Mouse (Mus musculus) G1E (cell line): ENCODE results near the gene Vmn2r89. TPM values are rescaled to one million over a fixed set of nuclear protein-coding genes. Genes with fewer than 3 reads are reported as not detected.

Experiments
- ATAC-seq: 2 replicates; pipeline ENCODE4 v1.8.0; 2016; ENCODE audit warnings: mild to moderate bottlenecking; ENCODE audit not compliant: insufficient number of reproducible peaks, poor library complexity, low FRiP score, severe bottlenecking; ENCODE audit errors: extremely low read depth
- DNase-seq: peaks from one replicate; pipeline ENCODE4 v3.0.0; 2012; ENCODE audit warnings: low spot score
- H3K27me3 ChIP-seq: 2 replicates; pipeline ENCODE4 v1.6.1; 2012; ENCODE audit warnings: mild to moderate bottlenecking, low read length, inconsistent platforms; ENCODE audit not compliant: insufficient read depth
- H3K36me3 ChIP-seq: replicated peaks from 2 replicates; pipeline ENCODE3; 2012; ENCODE audit warnings: mild to moderate bottlenecking, inconsistent platforms
- H3K4me1 ChIP-seq: 2 replicates; pipeline ENCODE4 v1.6.1; 2012; ENCODE audit warnings: low read depth, low read length, inconsistent platforms, mixed read lengths; ENCODE audit not compliant: insufficient read depth
- H3K4me3 ChIP-seq: 2 replicates; pipeline ENCODE4 v1.5.1; 2012; ENCODE audit warnings: low read depth, mild to moderate bottlenecking, inconsistent platforms, low read length, moderate library complexity, mixed read lengths
- H3K9me3 ChIP-seq: replicated peaks from 2 replicates; pipeline ENCODE4 v1.6.1; 2012; ENCODE audit warnings: inconsistent platforms
- CTCF ChIP-seq: IDR thresholded peaks from 2 replicates; pipeline ENCODE4 v1.5.1; 2012; ENCODE audit warnings: low read depth, low read length, inconsistent platforms, mixed read lengths
- GATA1 ChIP-seq: IDR thresholded peaks from 2 replicates; pipeline ENCODE4 v1.6.1; 2012; ENCODE audit warnings: borderline replicate concordance, low read length, inconsistent platforms, mixed read lengths
- GATA2 ChIP-seq: IDR thresholded peaks from 2 replicates; pipeline ENCODE4 v1.6.1; 2012; ENCODE audit warnings: low read depth, low read length, inconsistent platforms, borderline replicate concordance
- POLR2AphosphoS5 ChIP-seq: IDR thresholded peaks from 2 replicates; pipeline ENCODE4 v1.6.1; 2012; ENCODE audit warnings: low read depth, low read length, inconsistent platforms; ENCODE audit not compliant: insufficient replicate concordance
- TAL1 ChIP-seq: conservative IDR thresholded peaks from 2 replicates; pipeline ENCODE4 v1.6.1; 2012; ENCODE audit warnings: low read depth, low read length, inconsistent platforms, mixed read lengths
- polyA plus RNA-seq: library from polyadenylated mRNA; stranded (reverse); fragments of >175 nt; gene quantifications from 2 replicates; pipeline ENCODE4 v1.2.3, GENCODE M21; 2012
- total RNA-seq, 2 experiments: library from RNA; stranded (forward) in 1 of 2; stranded (reverse) in 1 of 2; fragments of 200-1000 nt in 1 of 2; fragments of >200 nt in 1 of 2; fragmentation: Nextera tagmentation in 1 of 2; gene quantifications; 2 replicates each; pipeline ENCODE4 v1.2.3; 2014 to 2017

Gene Vmn2r89
- total and polyA plus RNA-seq, 3 experiments: 0.05 TPM; not detected in 2

DNA sequence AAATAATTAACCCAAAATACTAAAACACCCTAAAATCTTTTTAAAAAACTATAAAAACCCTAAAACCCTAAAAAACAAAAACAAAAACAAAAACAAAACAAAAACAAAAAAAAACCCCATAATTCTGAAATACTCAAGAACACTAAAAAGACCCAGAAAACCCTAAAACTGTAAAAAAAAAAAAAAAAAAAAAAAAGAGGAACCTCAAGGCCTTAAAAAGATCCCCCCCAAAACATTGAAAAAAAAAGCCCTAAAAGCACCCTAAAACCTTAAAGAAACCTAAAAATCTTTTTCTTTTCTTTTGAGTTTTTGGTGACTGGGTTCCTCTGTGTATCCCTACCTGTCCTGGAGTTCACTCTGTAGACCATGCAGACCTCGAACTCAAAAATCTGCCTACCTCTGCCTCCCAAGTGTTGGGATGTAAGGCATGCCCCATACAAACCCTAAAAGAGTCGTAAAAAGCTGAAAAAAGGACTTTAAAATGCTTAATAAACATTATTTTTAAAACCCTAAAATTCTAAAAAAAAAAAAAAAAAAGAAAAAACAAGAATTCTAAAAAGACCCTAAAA, 48.1 kb downstream of the Vmn2r89 start:
- ATAC-seq (no peak), DNase-seq (no peak)
- TF ChIP-seq POLR2AphosphoS5 (no peak), TAL1 (no peak), GATA2 (no peak), CTCF (no peak), GATA1 (no peak)
- Histone ChIP-seq H3K9me3 (no peaks in the 10 kb centered on the region), H3K27me3 (no peaks in the 10 kb centered on the region), H3K4me3 (no peak overlapping the region), H3K4me1 (no peaks in the 10 kb centered on the region), H3K36me3 (no peaks in the 10 kb centered on the region)

DNA sequence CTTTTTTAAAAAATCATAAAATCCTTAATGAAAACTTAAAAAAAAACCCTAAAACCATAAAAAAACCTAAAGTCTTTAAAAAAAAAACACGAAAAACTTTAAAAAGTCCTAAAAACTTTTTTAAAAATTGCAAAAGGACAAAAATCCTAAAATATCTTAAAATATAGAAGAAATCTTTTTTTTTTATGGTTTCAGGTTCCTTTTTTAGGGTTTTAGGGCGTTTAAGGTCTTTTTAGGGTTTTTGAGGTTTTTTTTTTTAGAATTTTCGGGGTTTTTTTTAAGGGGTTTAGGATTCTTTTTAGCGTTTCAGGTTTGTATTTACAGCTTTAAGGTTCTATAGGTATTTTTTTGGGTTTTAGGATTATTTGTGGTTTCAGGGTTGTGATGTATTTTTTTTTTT, 48.8 kb downstream of the Vmn2r89 start:
- no peaks in the 10 kb centered on the region for H3K9me3 ChIP-seq
- DNase-seq: no peak
- no peaks in the 10 kb centered on the region for H3K4me1 ChIP-seq
- no peak for TF ChIP-seq CTCF
- no peak for TF ChIP-seq POLR2AphosphoS5
- no peak for TF ChIP-seq GATA1
- no peak for TF ChIP-seq TAL1
- no peak for TF ChIP-seq GATA2
- no peaks in the 10 kb centered on the region for H3K36me3 ChIP-seq
- H3K4me3 ChIP-seq: no peak overlapping the region
- H3K27me3 ChIP-seq: no peaks in the 10 kb centered on the region
- ATAC-seq: no peak

DNA sequence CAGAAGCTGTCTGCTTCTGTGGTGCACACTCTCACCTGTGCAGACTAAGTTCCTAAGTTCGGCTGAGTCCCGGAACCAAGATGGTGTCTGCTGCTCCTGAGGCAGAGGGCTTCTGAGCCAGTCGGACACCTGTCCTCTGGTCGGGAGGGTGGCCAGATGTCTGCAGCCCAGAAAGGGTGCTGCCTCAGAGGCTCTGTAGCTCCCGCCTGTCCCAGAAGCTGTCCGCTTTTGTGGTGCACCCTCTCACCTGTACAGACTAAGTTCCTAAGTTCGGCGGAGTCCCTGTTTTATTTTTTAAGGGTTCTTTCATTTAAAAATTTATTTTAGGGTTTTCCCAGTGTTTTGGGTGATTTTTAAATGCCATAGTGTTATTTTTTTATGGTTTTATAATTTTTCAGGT, 55.8 kb downstream of the Vmn2r89 start:
- no peak for ATAC-seq
- Histone ChIP-seq H3K4me1 (no peaks in the 10 kb centered on the region), H3K36me3 (no peaks in the 10 kb centered on the region), H3K4me3 (no peak overlapping the region), H3K9me3 (no peaks in the 10 kb centered on the region), H3K27me3 (no peaks in the 10 kb centered on the region)
- TF ChIP-seq TAL1: no peak
- no peak for TF ChIP-seq CTCF
- TF ChIP-seq GATA1: no peak
- no peak for TF ChIP-seq GATA2
- no peak for TF ChIP-seq POLR2AphosphoS5
- DNase-seq: no peak

Other genes with a start within 250 kb of the Vmn2r89 start
- not detected in 2 replicates for gene Ear14, start 248.5 kb upstream of the Vmn2r89 start, total RNA-seq (2014; fragmentation: Nextera tagmentation)
- gene Ear14, start 248.5 kb upstream of the Vmn2r89 start, total RNA-seq (2017): 0.44 TPM in 1 of 2 replicates, not detected in the other
- gene Ear14, start 248.5 kb upstream of the Vmn2r89 start, polyA plus RNA-seq: not detected in 2 replicates
- gene Rnase2a, start 195.7 kb upstream of the Vmn2r89 start, total RNA-seq (2014; fragmentation: Nextera tagmentation): not detected in 2 replicates
- gene Rnase2a, start 195.7 kb upstream of the Vmn2r89 start, total RNA-seq (2017): not detected in 2 replicates
- not detected in 2 replicates for gene Rnase2a, start 195.7 kb upstream of the Vmn2r89 start, polyA plus RNA-seq
- not detected in 2 replicates for gene Gm7247, start 90.1 kb upstream of the Vmn2r89 start, total RNA-seq (2014; fragmentation: Nextera tagmentation)
- gene Gm7247, start 90.1 kb upstream of the Vmn2r89 start, total RNA-seq (2017): not detected in 2 replicates
- not detected in 2 replicates for gene Gm7247, start 90.1 kb upstream of the Vmn2r89 start, polyA plus RNA-seq
- gene Vmn2r88, start 41.0 kb upstream of the Vmn2r89 start, total RNA-seq (2014; fragmentation: Nextera tagmentation): not detected in 2 replicates
- gene Vmn2r88, start 41.0 kb upstream of the Vmn2r89 start, total RNA-seq (2017): 0.06 and 0.11 TPM in 2 replicates
- gene Vmn2r88, start 41.0 kb upstream of the Vmn2r89 start, polyA plus RNA-seq: not detected in 2 replicates
- 3.8 and 6.8 TPM in 2 replicates for gene Gm5622, start 100.9 kb downstream of the Vmn2r89 start, total RNA-seq (2014; fragmentation: Nextera tagmentation)
- gene Gm5622, start 100.9 kb downstream of the Vmn2r89 start, total RNA-seq (2017): 5.0 and 5.2 TPM in 2 replicates
- 0.06 and 0.29 TPM in 2 replicates for gene Gm5622, start 100.9 kb downstream of the Vmn2r89 start, polyA plus RNA-seq
- not detected in 2 replicates for gene Gm17175, start 122.2 kb downstream of the Vmn2r89 start, total RNA-seq (2014; fragmentation: Nextera tagmentation)
- gene Gm17175, start 122.2 kb downstream of the Vmn2r89 start, total RNA-seq (2017): not detected in 2 replicates
- gene Gm17175, start 122.2 kb downstream of the Vmn2r89 start, polyA plus RNA-seq: not detected in 2 replicates
- not detected in 2 replicates for gene Gm17174, start 140.3 kb downstream of the Vmn2r89 start, total RNA-seq (2014; fragmentation: Nextera tagmentation)
- not detected in 2 replicates for gene Gm17174, start 140.3 kb downstream of the Vmn2r89 start, total RNA-seq (2017)
- not detected in 2 replicates for gene Gm17174, start 140.3 kb downstream of the Vmn2r89 start, polyA plus RNA-seq
- not detected in 2 replicates for gene Gm17078, start 159.5 kb downstream of the Vmn2r89 start, total RNA-seq (2014; fragmentation: Nextera tagmentation)
- not detected in 2 replicates for gene Gm17078, start 159.5 kb downstream of the Vmn2r89 start, total RNA-seq (2017)
- gene Gm17078, start 159.5 kb downstream of the Vmn2r89 start, polyA plus RNA-seq: not detected in 2 replicates
- gene Gm4181, start 183.8 kb downstream of the Vmn2r89 start, total RNA-seq (2014; fragmentation: Nextera tagmentation): not detected in 2 replicates
- gene Gm4181, start 183.8 kb downstream of the Vmn2r89 start, total RNA-seq (2017): not detected in 2 replicates
- not detected in 2 replicates for gene Gm4181, start 183.8 kb downstream of the Vmn2r89 start, polyA plus RNA-seq
- not detected in 2 replicates for gene Gm17079, start 243.6 kb downstream of the Vmn2r89 start, total RNA-seq (2014; fragmentation: Nextera tagmentation)
- gene Gm17079, start 243.6 kb downstream of the Vmn2r89 start, total RNA-seq (2017): 0.27 TPM in 1 of 2 replicates, not detected in the other
- gene Gm17079, start 243.6 kb downstream of the Vmn2r89 start, polyA plus RNA-seq: not detected in 2 replicates